Mouse (Mus musculus) CH12.LX (cell line): Measurements from ENCODE around the gene Chp1. TPM values are rescaled to one million over a fixed set of nuclear protein-coding genes. Genes with fewer than 3 reads are reported as not detected.

Experiments
- DNase-seq: peaks from one replicate; pipeline ENCODE4 v3.0.0-alpha.2; 2013; ENCODE audit errors: extremely low read depth
- H3K27ac ChIP-seq: 2 replicates; pipeline ENCODE4 v1.5.1; 2012; ENCODE audit warnings: low read depth, mild to moderate bottlenecking, control low read depth, moderate library complexity; ENCODE audit not compliant: insufficient read depth
- H3K27me3 ChIP-seq: replicated peaks from 2 replicates; pipeline ENCODE3; 2012; ENCODE audit warnings: inconsistent platforms
- H3K36me3 ChIP-seq, 2 experiments: replicated peaks in 1 of 2; 2 replicates each; pipeline versions ENCODE3 to v1.6.1; 2012; ENCODE audit warnings: inconsistent platforms in 1 of 2, low read length in 1 of 2, mild to moderate bottlenecking in 1 of 2, mixed read lengths in 1 of 2, moderate library complexity in 1 of 2; ENCODE audit not compliant: control insufficient read depth in 1 of 2, insufficient read depth in 1 of 2
- H3K4me1 ChIP-seq, 2 experiments: 2 replicates each; pipeline ENCODE4 v1.6.1; 2012; ENCODE audit warnings: inconsistent platforms in 1 of 2, moderate library complexity in 1 of 2; ENCODE audit not compliant: insufficient read depth in 2 of 2, control insufficient read depth in 1 of 2
- H3K4me2 ChIP-seq: 2 replicates; pipeline ENCODE4 v1.6.1; 2012; ENCODE audit warnings: low read depth, mild to moderate bottlenecking, control low read depth; ENCODE audit not compliant: poor library complexity, insufficient read depth, severe bottlenecking
- H3K4me3 ChIP-seq, 3 experiments: fragments of 150-350 bp in 1 of 3; sonication (generic) in 1 of 3; replicated peaks in 1 of 3; 2 replicates each; pipeline versions ENCODE3 to v1.5.1; 2011 to 2012; ENCODE audit warnings: low read depth in 2 of 3, low read length in 2 of 3, mild to moderate bottlenecking in 2 of 3, moderate library complexity in 2 of 3, control low read depth in 1 of 3, improper control_type of control experiment in 1 of 3, inconsistent platforms in 1 of 3, mixed read lengths in 1 of 3; ENCODE audit not compliant: poor library complexity in 1 of 3
- H3K79me2 ChIP-seq: replicated peaks from 2 replicates; pipeline ENCODE4 v1.6.1; 2012; ENCODE audit warnings: mild to moderate bottlenecking, moderate library complexity; ENCODE audit not compliant: control insufficient read depth, poor library complexity, insufficient read depth, severe bottlenecking; ENCODE audit errors: extremely low read depth
- H3K9ac ChIP-seq: 2 replicates; pipeline ENCODE4 v1.6.1; 2012; ENCODE audit warnings: low read depth, mild to moderate bottlenecking, control low read depth, moderate library complexity; ENCODE audit not compliant: insufficient read depth
- H3K9me3 ChIP-seq: replicated peaks from 2 replicates; pipeline ENCODE3; 2012; ENCODE audit warnings: low read length, inconsistent platforms, mixed read lengths
- CHD1 ChIP-seq: IDR thresholded peaks from 2 replicates; pipeline ENCODE4 v1.6.1; 2012; ENCODE audit warnings: low read depth, low read length, improper control_type of control experiment, inconsistent platforms
- CTCF ChIP-seq, 2 experiments: IDR thresholded peaks in 1 of 2; conservative IDR thresholded peaks in 1 of 2; 2 replicates each; pipeline ENCODE4 v1.5.1; 2011 to 2012; ENCODE audit warnings: low read depth in 2 of 2, low read length in 2 of 2, improper control_type of control experiment in 1 of 2, inconsistent platforms in 1 of 2, mild to moderate bottlenecking in 1 of 2, moderate library complexity in 1 of 2
- IRF4 ChIP-seq: IDR thresholded peaks from 2 replicates; pipeline ENCODE4 v1.6.1; 2014; ENCODE audit warnings: low read depth, mild to moderate bottlenecking, inconsistent platforms, low read length, improper control_type of control experiment
- JUND ChIP-seq: conservative IDR thresholded peaks from 2 replicates; pipeline ENCODE4 v1.6.1; 2011; ENCODE audit warnings: low read depth, low read length, improper control_type of control experiment
- KAT2A ChIP-seq: IDR thresholded peaks from 2 replicates; pipeline ENCODE4 v1.6.1; 2012; ENCODE audit warnings: low read length, improper control_type of control experiment, inconsistent platforms; ENCODE audit not compliant: insufficient replicate concordance
- MEF2A ChIP-seq: IDR thresholded peaks from 2 replicates; pipeline ENCODE4 v1.6.1; 2014; ENCODE audit warnings: low read depth, mild to moderate bottlenecking, inconsistent platforms, low read length, improper control_type of control experiment, borderline replicate concordance
- MYC ChIP-seq: IDR thresholded peaks from 2 replicates; pipeline ENCODE4 v1.6.1; 2011; ENCODE audit warnings: low read depth, mild to moderate bottlenecking, improper control_type of control experiment, low read length
- RAD21 ChIP-seq: IDR thresholded peaks from 2 replicates; pipeline ENCODE4 v1.6.1; 2011; ENCODE audit warnings: low read depth, mild to moderate bottlenecking, low read length, improper control_type of control experiment, moderate library complexity
- SIN3A ChIP-seq: IDR thresholded peaks from 2 replicates; pipeline ENCODE4 v1.6.1; 2012; ENCODE audit warnings: low read length, improper control_type of control experiment, inconsistent platforms
- SMC3 ChIP-seq: IDR thresholded peaks from 2 replicates; pipeline ENCODE4 v1.6.1; 2011; ENCODE audit warnings: low read depth, low read length, improper control_type of control experiment
- USF1 ChIP-seq: IDR thresholded peaks from 2 replicates; pipeline ENCODE4 v1.6.1; 2014; ENCODE audit warnings: low read depth, mild to moderate bottlenecking, inconsistent platforms, low read length, improper control_type of control experiment
- ZNF384 ChIP-seq: IDR thresholded peaks from 2 replicates; pipeline ENCODE4 v1.6.1; 2012; ENCODE audit warnings: low read depth, low read length, improper control_type of control experiment, inconsistent platforms
- dilution Hi-C: fragments of 300-500 bp; cut with MboI; formaldehyde crosslinking; loops from 2 replicates; pipeline ENCODE4 v1.14.3; 2020; ENCODE audit warnings: low sequenced_read_pairs; ENCODE audit not compliant: extremely low pct_unique_long_range_greater_than_20kb, extremely low pct_ligation_motif_present
- in situ Hi-C: fragments of 300-500 bp; cut with MboI; formaldehyde crosslinking; loops from 3 replicates; pipeline ENCODE4 v1.14.3; 2019; ENCODE audit warnings: low sequenced_read_pairs, low pct_ligation_motif_present, low pct_unique_long_range_greater_than_20kb, mixed read lengths
- polyA plus RNA-seq: library from polyadenylated mRNA; unstranded; fragments of >175 nt; gene quantifications from 2 replicates; pipeline ENCODE4 v1.2.1, GENCODE M21; 2012; ENCODE audit warnings: low read depth; ENCODE audit not compliant: insufficient read length
- total RNA-seq, 2 experiments: library from RNA; depleted of rRNA; stranded (reverse); fragments of 300-350 nt in 1 of 2; fragments of >200 nt in 1 of 2; gene quantifications; 2 replicates each; pipeline ENCODE4 v1.2.3; 2012 to 2014

Gene Chp1
- total and polyA plus RNA-seq, 3 experiments, result 29.9 to 55.9 (median 47.9) TPM

- in situ Hi-C loops, result no loop called here
- Histone ChIP-seq H3K27me3 (no peaks in the 10 kb centered on the region), H3K4me1 (peaks cover 0 to 15% of the 10 kb centered on the region in 2 experiments; a peak in 2 of 4 replicates), H3K36me3 (no peaks in the 10 kb centered on the region), H3K79me2 (no peaks in the 10 kb centered on the region), H3K27ac (no peak overlapping the region), H3K4me2 (no peak overlapping the region), H3K9ac (no peak overlapping the region)
- peak; percentile 25 for DNase-seq
- no peak for TF ChIP-seq USF1
- no peak for TF ChIP-seq MEF2A
- peak; percentile 9 to 60; a peak in 2 of 4 replicates for TF ChIP-seq CTCF (conservative IDR thresholded peaks at IDR 0.05 in 1 of 2, IDR thresholded peaks at IDR 0.05 in 1 of 2; ENCODE audit: low read depth in 2 of 2, low read length in 2 of 2)
- TF ChIP-seq JUND, result no peak
- TF ChIP-seq SMC3, result peak; percentile 29
- TF ChIP-seq MYC, result no peak
- TF ChIP-seq RAD21, result peak; percentile 47
- no peak for TF ChIP-seq SIN3A
- TF ChIP-seq, all 38 proteins: peak for 3
- Histone ChIP-seq H3K4me3 (no peak overlapping the region), H3K9me3 (no peaks in the 10 kb centered on the region)
- dilution Hi-C loops, result no loop called here
Measured at GRCm38 (mm10) chr2:119512292-119512691, 35.2 kb upstream of the Chp1 start.

GRCm38 (mm10) chr2:119514026-119514522, 33.4 kb upstream of the Chp1 start:
- Histone ChIP-seq H3K79me2 (no peaks in the 10 kb centered on the region), H3K9me3 (no peaks in the 10 kb centered on the region), H3K9ac (no peak overlapping the region), H3K4me3 (no peak overlapping the region), H3K36me3 (no peaks in the 10 kb centered on the region), H3K4me1 (peaks cover 0 to 20% of the 10 kb centered on the region in 2 experiments; a peak in 2 of 4 replicates), H3K27ac (no peak overlapping the region), H3K27me3 (no peaks in the 10 kb centered on the region), H3K4me2 (no peak overlapping the region)
- DNase-seq, result no peak
- TF ChIP-seq KAT2A, result no peak
- no peak for TF ChIP-seq ZNF384
- TF ChIP-seq CHD1, result no peak
- dilution Hi-C loops (no loop called here), in situ Hi-C loops (no loop called here)

- Histone ChIP-seq H3K4me2 (no peak overlapping the region; the same call in 1 of the 2 replicates), H3K4me1 (peaks cover 0 to 20% of the 10 kb centered on the region in 2 experiments; a peak in 2 of 4 replicates), H3K9me3 (no peaks in the 10 kb centered on the region), H3K9ac (no peak overlapping the region; the same call in 1 of the 2 replicates), H3K36me3 (no peaks in the 10 kb centered on the region), H3K27me3 (no peaks in the 10 kb centered on the region), H3K27ac (no peak overlapping the region), H3K4me3 (no peak overlapping the region), H3K79me2 (no peaks in the 10 kb centered on the region)
- TF ChIP-seq IRF4 (0 out of 2 replicates have a peak, but pooled peaks have one; percentile 12), CHD1 (no peak)
- dilution Hi-C loops (no loop called here), in situ Hi-C loops (no loop called here)
- DNase-seq, result peak; percentile 29
Measured at GRCm38 (mm10) chr2:119516811-119517210, 30.7 kb upstream of the Chp1 start.
